14 mouse cellular contexts compared by ENCODE assay signal in the genomic region with DNA sequence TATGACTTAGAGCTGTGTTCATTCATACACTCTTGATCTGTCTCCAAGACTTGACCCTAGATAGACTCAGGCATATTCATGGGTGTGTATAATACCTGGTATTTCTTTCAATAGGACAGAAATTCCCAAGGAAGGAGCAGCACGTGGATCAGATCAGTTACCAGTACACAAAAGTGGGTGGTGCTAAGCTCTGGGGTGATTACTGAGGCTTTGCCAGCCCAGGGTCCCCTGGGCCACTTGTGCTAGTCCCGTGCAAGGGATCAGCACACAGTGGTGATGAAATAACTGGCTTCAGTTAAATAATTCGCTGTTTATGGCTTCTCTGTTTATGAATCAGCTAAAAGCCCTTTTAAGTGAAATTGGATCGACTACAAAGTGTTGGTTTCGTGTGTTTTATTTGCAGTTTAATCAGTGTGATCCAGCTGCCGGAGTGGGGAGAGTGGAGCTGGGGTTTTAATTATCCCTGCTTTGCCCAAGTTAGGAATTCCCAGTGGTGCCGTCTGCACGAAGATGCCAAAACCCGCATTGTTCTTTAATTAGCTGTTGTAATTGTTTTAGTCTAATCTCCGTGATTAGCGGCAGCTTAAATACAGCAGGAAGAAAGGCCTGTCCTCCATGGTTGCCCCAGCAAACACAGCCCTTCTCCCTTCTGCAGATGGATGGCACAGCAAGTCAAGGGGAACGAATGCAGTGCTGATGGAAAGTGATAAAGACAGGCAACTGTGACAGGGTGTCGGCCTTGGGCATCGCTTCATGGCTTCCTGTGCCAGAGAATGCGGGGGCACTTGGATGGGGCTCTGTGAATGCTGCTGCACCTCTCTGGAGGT.
A peak's percentile ranks its signal among the peaks of the same experiment; 100 is the strongest.
DNase-seq lines count a peak whose midpoint lies in the region; ATAC-seq and TF ChIP-seq lines count a peak whose summit lies in the region.
"Had no signal": no experiment of that assay in that cellular context is flagged by ENCODE, and none has a peak within 500 bp of the region (broad histone marks: within the 10 kb centered on the region; RNA-seq: fewer than 3 reads in every experiment).

No protein-coding gene starts in this region.

- no peak overlapping the region for H3K4me2 ChIP-seq in forebrain, embryonic 15.5 days (replicated peaks)
- no peak overlapping the region for H3K4me2 ChIP-seq in midbrain, postnatal 0 days (ENCODE audit: low read depth, low read length, poor library complexity, severe bottlenecking)
- H3K4me2 ChIP-seq in intestine, embryonic 16.5 days (ENCODE audit: low read depth, low read length), result no peak overlapping the region
- H3K4me2 ChIP-seq: heart, embryonic 15.5 days; limb, embryonic 13.5 days had no signal

- H3K4me1 ChIP-seq in forebrain, embryonic 15.5 days, result peaks cover 9% of the 10 kb centered on the region
- H3K4me1 ChIP-seq in midbrain, postnatal 0 days (ENCODE audit: insufficient read depth, low read length), result 0 out of 2 replicates have a peak, but pooled peaks cover 3% of the 10 kb centered on the region
- H3K4me1 ChIP-seq in intestine, embryonic 16.5 days (ENCODE audit: control insufficient read depth, insufficient read depth, low read length), result no peaks in the 10 kb centered on the region

- H3K9me3 ChIP-seq in forebrain, embryonic 15.5 days, result no peaks in the 10 kb centered on the region
- H3K9me3 ChIP-seq in midbrain, postnatal 0 days (ENCODE audit: low read length), result no peaks in the 10 kb centered on the region
- no peaks in the 10 kb centered on the region for H3K9me3 ChIP-seq in intestine, embryonic 16.5 days (ENCODE audit: control insufficient read depth, low read length)

- peak; percentile 65 for ATAC-seq in forebrain, embryonic 15.5 days (replicated peaks)
- peak; percentile 41; the same call in 1 of the 2 replicates for ATAC-seq in midbrain, postnatal 0 days (ENCODE audit: low FRiP score)
- ATAC-seq in intestine, embryonic 16.5 days, result no peak

- no peak for TF ChIP-seq CTCF in midbrain, postnatal 0 days (IDR thresholded peaks at IDR 0.05)

- H3K27ac ChIP-seq in forebrain, embryonic 15.5 days (replicated peaks), result peak overlapping the region; percentile 22; the same call in 1 of the 2 replicates
- 0 out of 2 replicates have a peak overlapping the region, but pooled peaks have one; percentile 7 for H3K27ac ChIP-seq in midbrain, postnatal 0 days (ENCODE audit: low read depth, low read length)
- H3K27ac ChIP-seq in intestine, embryonic 16.5 days (ENCODE audit: low read length), result no peak overlapping the region
- H3K27ac ChIP-seq: heart, embryonic 15.5 days; limb, embryonic 13.5 days had no signal

- WGBS in forebrain, embryonic 15.5 days, result 24% methylated on average over 15 of the region's 15 CpGs
- WGBS in midbrain, postnatal 0 days, result 53% methylated on average over 15 of the region's 15 CpGs
- 77% methylated on average over 15 of the region's 15 CpGs for WGBS in intestine, embryonic 16.5 days

- H3K27me3 ChIP-seq in forebrain, embryonic 15.5 days, result no peaks in the 10 kb centered on the region
- no peaks in the 10 kb centered on the region for H3K27me3 ChIP-seq in midbrain, postnatal 0 days (ENCODE audit: insufficient read depth, low read length)
- no peaks in the 10 kb centered on the region for H3K27me3 ChIP-seq in intestine, embryonic 16.5 days (replicated peaks; ENCODE audit: control insufficient read depth, insufficient read depth, low read length)
- H3K27me3 ChIP-seq: CH12.LX; heart, embryonic 15.5 days; limb, embryonic 13.5 days had no signal

- H3K4me3 ChIP-seq in forebrain, embryonic 15.5 days, result no peak overlapping the region
- H3K4me3 ChIP-seq in midbrain, postnatal 0 days (ENCODE audit: low read depth, low read length), result no peak overlapping the region
- no peak overlapping the region for H3K4me3 ChIP-seq in intestine, embryonic 16.5 days (ENCODE audit: low read length)
- H3K4me3 ChIP-seq: heart, embryonic 15.5 days; limb, embryonic 13.5 days; myocyte had no signal

- no peak overlapping the region for H3K9ac ChIP-seq in forebrain, embryonic 15.5 days (replicated peaks)
- H3K9ac ChIP-seq in midbrain, postnatal 0 days (replicated peaks; ENCODE audit: low read length, poor library complexity, severe bottlenecking), result no peak overlapping the region
- no peak overlapping the region for H3K9ac ChIP-seq in intestine, embryonic 16.5 days (ENCODE audit: low read depth, low read length)
- H3K9ac ChIP-seq: heart, embryonic 15.5 days; limb, embryonic 13.5 days had no signal

- no peaks in the 10 kb centered on the region for H3K36me3 ChIP-seq in forebrain, embryonic 15.5 days
- no peaks in the 10 kb centered on the region for H3K36me3 ChIP-seq in midbrain, postnatal 0 days (ENCODE audit: insufficient read depth, low read length)
- H3K36me3 ChIP-seq in intestine, embryonic 16.5 days (ENCODE audit: control insufficient read depth, insufficient read depth, low read length), result no peaks in the 10 kb centered on the region
- H3K36me3 ChIP-seq: heart, embryonic 15.5 days; limb, embryonic 13.5 days had no signal

- peak; percentile 73 to 84 for DNase-seq in cerebellum, postnatal 10 days
- no peak for DNase-seq in cerebellum, adult 8-10 months
- peak; percentile 26 to 28 for DNase-seq in left cerebral cortex, adult 18-20 months (ENCODE audit: low spot score in 2 of 2)
- DNase-seq in left cerebral cortex, adult 9 months (ENCODE audit: low spot score in 2 of 2), result no peak
- peak; percentile 81 for DNase-seq in midbrain, postnatal 0 days (ENCODE audit: low spot score)
- no peak for DNase-seq in kidney, adult 8-10 months
- DNase-seq: cerebellum, adult 18-20 months; spleen, adult 18-20 months had no signal

Comparison
In these comparisons a context has a peak if more than half of its experiments do, and no peak if none do; other contexts are left out.
1. DNase-seq: peak in cerebellum, postnatal 10 days (2 of 2), left cerebral cortex, adult 18-20 months (2 of 2) and midbrain, postnatal 0 days (single experiment); none in cerebellum, adult 8-10 months (single experiment), left cerebral cortex, adult 9 months (0 of 2) and kidney, adult 8-10 months (0 of 2).